Mouse (Mus musculus): ENCODE measurements around the gene Adora2a. TPM values are rescaled to one million over a fixed set of nuclear protein-coding genes. Genes with fewer than 3 reads are reported as not detected.
"Not testable (repeated sequence)": the region's sequence is repeated elsewhere in the genome, so short reads cannot be mapped to it uniquely, and the experiment has no call there.

Gene Adora2a
- total RNA-seq (2021) = 6.9 and 10.6 TPM in 2 replicates
- long read RNA-seq, experiment 1 = 0 reads
- long read RNA-seq, experiment 2, partial matches to known transcripts = 0 of 3 reads
- long read RNA-seq, experiment 2, other reads (novel, unspliced or antisense) = 2 of 3 reads

GRCm38 (mm10) chr10:75316872-75316907 is at the start of gene Adora2a:
Adora2a (plus strand) TSS chr10:75316877.
- DNase-seq = no peak

- no peak for DNase-seq
Observed at GRCm38 (mm10) chr10:75273020-75273419, 43.7 kb upstream of the Adora2a start.

DNA sequence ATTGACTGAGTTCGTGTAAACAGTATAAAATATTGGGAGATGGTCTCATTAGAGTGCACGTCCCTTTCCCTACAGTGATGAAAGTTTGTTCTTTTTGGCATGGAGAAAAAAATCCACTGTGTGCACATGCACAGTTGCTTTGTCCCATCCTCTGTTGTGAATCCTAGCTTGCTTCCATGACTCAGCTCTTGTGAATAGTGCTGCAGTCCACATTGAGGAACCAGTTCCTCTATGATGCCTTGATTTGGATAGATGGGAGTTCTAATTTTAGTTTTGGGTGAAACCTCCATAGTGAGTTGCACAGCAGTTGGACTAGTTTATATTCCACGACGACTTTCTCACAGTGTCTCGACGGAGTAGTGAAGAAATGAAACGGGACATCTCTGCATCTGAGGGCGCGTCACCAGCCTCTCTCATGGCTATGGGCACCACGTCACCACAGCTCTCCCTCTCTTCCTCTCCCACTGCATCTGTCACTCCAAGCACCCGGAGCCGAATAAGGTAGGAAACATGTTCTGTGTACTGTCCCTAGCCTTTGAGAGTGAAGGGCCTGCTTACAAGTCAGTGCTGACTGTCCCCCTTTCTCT is 40.2 kb upstream of the Adora2a start:
- DNase-seq = no peak

- peak; percentile 30 for DNase-seq
Observed at GRCm38 (mm10) chr10:75277501-75277900, 39.2 kb upstream of the Adora2a start.

- no peak for DNase-seq
Observed at GRCm38 (mm10) chr10:75282648-75283047, 34.0 kb upstream of the Adora2a start.

DNA sequence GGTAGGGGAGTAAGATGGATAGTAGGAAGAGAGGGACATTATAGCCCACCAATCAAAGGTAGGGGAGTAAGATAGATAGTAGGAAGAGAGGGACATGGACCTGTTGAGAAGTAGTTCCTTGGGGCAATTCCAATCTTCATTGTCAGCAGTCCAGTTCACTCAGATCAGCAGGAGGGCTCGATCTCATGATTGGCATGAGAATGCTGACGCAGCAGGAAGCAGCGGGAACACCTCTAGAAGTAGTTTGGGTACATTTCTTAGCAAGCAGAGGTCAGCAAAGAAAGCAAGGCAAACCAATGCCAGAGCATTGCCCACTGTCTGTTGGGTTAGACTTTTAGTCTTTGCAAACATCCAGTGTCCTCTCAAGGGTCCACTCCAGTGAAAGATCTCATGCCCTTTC is 32.9 kb upstream of the Adora2a start:
- DNase-seq = no peak

GRCm38 (mm10) chr10:75288579-75288978 is 28.1 kb upstream of the Adora2a start:
- DNase-seq = no peak

- DNase-seq = no peak
Observed at GRCm38 (mm10) chr10:75289392-75289791, 27.3 kb upstream of the Adora2a start.

DNA sequence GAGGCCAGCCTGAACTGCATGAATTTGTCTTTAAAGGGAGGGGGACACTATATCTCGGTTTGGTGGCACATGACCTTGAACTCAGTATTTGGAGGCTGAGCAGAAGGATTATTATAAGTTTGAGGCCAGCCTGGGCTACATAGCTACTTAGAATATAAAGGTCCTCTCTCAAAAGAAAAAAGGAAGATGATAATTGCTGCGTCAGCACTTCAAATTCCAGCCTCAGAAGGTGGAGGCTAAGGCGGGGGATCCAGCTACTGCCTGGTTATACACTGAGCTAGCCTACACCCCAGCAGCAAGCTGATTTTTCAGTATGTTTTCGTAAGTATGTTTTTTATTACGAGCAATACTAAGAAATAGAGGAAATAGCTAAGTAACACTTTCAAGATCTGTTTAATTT is 26.0 kb upstream of the Adora2a start:
- no peak for DNase-seq

- no peak for DNase-seq
Observed at GRCm38 (mm10) chr10:75291338-75291737, 25.3 kb upstream of the Adora2a start.

GRCm38 (mm10) chr10:75292206-75292605 is 24.5 kb upstream of the Adora2a start:
- DNase-seq = not testable (repeated sequence)

DNA sequence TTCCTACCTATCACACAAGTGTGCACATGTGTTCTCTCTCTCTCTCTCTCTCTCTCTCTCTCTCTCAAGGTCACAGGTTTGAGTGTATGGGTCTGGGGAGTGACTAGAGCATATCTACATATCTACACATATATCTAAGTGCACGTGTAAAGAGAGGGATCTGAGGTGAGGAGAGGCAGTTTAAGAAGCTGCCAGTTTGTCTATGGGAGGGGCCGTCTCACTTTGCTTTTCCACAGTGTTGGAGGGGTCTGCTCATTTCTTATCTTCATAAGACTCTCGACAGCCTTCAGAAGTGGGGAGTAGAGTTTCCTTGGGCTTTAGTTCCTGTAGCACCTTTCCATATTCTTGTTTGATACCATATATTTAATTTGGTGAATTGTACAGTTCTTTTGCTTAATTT is 23.4 kb upstream of the Adora2a start:
- DNase-seq = no peak

DNA sequence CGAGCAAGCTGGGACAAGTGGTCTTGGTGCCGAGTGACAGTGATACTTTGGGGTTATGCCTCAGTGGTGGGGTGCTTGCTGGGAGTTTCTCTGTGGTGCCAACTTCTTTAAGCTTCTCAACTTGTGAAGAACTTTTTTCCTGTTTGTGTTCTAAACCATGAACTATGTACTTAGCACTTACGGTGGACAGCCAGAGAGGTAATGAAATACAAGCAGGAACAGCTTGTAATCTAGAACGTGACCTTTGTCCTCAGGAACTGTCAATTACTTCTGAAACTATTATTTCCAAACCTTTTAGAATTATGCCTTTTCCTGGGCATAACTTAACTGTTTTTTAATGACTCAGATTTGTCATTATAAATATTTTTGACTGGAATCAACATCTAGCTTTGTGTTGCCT is 22.3 kb upstream of the Adora2a start:
- DNase-seq = no peak

DNA sequence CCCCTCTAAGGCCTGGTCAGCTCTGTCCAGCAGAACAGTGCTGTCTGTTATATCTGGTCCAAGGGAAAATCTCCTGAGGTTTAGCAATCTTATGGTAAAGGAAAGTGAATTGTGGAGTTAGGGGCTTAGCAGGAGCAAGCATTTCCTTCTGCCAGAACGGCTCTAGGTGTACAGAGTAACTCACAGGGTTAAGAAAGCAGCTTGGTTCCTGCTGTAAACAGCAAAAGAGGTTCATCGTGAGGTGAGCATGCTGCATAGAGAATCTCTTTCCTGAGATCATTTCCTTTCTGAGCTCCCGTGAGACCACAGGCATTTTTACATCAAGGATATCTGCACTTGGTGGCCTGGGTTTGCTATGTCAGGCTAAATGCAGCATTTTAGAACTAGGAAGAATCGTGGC is 21.8 kb upstream of the Adora2a start:
- no peak for DNase-seq

- no peak for DNase-seq
Observed at GRCm38 (mm10) chr10:75298608-75299007, 18.1 kb upstream of the Adora2a start.

- DNase-seq = peak; percentile 85
Observed at GRCm38 (mm10) chr10:75299785-75300418, 16.8 kb upstream of the Adora2a start.

DNA sequence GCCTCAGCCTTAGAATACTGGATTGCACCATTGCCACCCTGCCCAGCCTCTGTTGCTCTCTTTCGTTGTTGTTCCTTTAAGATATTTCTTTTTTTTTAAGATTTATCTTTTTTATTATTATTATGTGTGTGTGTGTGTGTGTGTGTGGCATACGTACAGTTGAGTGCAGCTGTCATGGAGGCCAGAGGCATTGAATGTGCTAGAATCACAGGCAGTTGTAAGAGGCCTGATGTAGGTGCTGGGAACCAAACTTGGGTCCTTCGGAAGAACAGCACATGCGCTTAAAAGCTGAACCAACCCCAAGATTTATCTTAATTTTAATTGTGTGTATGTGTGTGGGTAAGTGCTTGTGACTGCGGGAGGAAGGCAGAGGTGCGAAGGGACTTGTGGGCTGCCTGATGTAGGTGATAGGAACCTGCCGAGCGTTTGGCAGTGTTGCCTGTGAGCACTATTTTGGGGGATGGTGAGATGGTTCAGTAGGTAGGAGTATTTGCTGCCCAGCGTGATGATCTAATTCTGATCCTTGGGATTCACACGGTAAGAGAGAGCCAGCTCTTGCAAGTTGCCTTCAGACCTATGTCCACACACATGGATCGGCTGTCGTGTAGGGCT is 15.4 kb upstream of the Adora2a start:
- no peak for DNase-seq

GRCm38 (mm10) chr10:75301937-75302336 is 14.7 kb upstream of the Adora2a start:
- no peak for DNase-seq

DNA sequence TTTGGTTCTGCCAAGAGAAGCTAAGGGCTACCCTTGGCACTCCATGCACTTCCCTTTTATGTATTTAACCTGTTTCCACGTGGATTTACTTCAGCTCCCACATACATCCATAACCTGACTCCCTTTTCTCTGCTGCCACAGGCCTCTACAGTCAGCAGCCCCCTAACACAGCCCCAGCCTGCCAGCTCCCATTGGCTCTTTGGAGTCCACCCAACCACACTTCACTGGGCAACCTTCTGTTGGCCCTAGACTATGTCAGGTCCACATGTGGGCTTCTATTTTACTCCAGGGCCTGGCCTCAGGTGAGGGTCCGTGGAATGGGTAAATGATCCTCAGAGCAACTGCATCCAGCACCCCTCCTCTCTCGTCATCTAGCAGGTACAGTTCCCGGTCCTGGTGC is 14.1 kb upstream of the Adora2a start:
- no peak for DNase-seq

DNA sequence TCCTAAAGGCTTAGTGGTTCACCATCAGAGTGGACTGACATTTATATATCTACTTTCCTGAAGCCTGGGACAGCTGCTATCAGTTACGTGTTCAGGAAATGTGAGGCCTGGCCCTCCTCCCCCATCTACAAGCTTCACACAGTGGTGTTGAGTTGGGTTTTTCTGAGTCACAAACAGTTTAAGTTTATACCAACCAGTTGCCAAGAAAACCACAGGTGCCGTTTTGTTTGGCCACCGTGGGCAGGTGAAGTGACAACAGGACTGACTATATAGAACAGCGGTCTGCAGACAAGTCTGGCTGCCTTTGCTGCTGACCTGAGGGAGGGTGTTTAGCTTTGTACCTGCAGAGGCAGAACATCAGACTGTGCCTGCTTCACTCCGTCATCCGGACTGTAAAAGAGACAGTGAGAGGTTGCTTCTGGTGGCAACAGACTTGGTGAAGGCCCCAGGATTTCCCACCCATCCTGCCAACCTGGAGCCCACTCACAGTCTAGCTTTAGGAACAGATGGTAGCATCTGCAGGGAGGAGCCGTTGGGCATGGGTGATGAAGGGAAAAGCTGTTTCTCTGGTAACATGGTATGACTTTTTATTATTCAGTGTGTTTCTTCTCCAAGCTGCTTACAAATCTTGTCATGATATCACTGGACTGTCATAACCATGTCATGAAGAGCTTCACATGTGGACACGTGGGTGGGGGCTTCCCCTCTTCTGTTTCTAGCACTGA is 13.2 kb upstream of the Adora2a start:
- no peak for DNase-seq

DNA sequence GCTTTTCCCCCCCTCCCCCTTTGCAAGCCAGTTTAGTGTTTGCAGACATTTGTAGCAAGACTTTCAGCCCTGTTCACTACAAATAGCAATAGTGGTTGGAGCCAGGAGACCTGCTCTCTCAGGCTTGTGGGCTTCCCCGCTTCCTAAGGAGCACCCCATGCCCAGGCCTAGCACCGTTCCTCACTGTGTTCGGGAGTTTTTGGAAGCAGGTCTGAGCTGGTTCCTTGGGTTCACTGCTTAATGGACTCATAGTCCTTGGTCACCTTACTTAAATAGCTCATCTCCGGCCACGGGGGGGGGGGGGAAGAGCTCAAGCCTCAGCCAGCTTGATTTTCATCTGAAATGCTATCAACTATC is 12.7 kb upstream of the Adora2a start:
- no peak for DNase-seq

DNA sequence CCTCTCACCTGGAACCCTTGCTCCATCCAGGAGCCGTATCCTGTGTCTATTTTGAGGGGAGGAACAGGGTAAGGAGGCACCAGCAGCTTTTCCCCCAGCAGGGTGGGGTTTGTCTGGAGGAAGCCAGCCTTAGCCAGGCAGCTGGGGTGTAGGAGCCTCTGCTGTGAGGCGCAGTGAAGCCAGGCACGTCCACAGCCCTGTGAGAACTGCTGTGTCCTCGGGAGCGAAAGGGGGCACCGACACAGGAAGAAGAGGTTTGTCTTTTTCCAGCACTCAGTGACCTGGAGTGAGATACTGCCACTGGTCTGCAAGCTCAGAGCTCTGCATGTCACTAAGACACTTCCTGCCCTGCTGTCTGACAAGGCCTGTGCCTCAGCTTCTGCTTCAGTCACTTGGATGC is 12.3 kb upstream of the Adora2a start:
- peak; percentile 47 for DNase-seq

DNA sequence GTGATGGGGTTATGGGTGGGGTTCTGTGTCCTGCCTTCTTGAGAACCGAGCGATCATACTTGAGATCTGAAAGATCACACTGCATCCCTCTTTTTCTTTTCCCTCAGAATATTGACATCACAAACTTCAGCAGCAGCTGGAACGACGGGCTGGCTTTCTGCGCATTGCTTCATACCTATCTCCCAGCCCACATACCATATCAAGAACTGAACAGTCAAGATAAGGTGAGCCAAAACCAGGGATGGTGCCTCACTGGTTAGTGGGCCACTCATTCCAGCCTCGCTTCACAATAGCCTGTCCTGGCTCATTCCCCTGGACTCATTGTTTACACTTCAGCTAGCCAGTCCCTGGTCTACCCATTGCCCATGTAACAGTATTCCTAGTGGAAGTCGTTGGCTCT is 9.5 kb upstream of the Adora2a start:
- no peak for DNase-seq

DNA sequence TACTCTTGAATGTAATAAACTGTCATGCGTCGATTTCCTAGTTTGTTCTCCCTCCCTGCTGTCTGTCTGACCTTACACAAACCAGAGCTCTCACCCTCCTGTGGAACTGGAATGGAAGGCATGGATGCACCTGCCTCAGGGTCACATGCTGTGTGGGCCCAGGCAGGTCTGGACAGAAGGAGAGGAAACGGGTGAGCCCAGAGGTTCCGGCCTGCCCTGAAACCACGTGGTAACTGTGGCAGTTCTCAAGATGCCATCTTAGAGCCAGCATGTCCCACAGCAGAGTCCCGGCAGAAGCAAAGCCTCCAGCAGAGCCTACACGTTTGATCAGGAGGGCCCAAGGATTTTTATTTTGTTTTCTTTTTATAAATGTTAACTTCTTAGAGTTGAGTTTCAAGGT is 4.3 kb upstream of the Adora2a start:
- no peak for DNase-seq
